Mouse (Mus musculus) layer of hippocampus, adult 11-12 months (tissue): ENCODE measurements around the gene Txnip.
"Not testable (repeated sequence)": the region's sequence is repeated elsewhere in the genome, so short reads cannot be mapped to it uniquely, and the experiment has no call there.

Source experiments
- DNase-seq: peaks from one replicate; pipeline ENCODE4 v3.0.0; 2022; ENCODE audit warnings: low spot score

The Txnip gene

DNA sequence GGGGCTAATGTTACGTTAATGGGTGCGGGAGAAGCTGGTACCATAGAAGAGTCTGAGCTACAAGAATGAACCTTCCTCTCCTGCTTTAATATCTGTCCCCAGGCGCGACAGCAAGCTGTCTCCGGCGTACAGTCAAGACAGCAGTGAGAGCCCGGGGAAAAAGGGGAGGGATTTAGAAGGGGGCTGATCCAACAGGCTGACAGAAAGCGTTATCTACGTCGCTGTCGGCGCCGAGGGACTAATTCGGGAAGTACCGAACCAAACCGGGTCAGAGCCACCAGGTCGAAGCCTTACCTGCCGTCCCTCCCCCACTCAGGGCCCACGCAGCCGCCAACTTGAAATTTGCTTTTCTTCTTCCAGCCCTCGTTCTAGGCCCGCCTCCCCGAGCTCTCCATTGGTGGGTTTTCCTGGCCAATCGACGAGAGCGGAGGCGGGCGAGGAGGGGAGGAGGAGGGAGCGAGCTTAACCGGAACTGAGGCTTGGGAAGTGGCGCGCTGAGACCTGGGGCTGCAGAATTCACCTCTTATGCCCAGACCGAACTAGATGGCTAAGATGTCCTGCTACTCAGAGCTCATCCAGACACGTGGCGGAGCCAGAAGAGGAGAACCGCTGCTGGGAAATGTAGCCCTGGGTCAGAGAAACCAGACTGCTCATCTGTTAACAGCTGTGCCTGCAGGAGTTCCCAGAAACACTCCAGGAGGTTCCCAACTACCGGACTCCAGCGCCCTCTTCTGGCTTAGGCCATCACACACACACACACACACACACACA, 36.2 kb downstream of the Txnip start, which contains the start of gene Polr3gl:
Gene Polr3gl, minus strand, starts transcription at position 392 of the 771 bp plus-strand sequence.
- peak; percentile 94 for DNase-seq

DNA sequence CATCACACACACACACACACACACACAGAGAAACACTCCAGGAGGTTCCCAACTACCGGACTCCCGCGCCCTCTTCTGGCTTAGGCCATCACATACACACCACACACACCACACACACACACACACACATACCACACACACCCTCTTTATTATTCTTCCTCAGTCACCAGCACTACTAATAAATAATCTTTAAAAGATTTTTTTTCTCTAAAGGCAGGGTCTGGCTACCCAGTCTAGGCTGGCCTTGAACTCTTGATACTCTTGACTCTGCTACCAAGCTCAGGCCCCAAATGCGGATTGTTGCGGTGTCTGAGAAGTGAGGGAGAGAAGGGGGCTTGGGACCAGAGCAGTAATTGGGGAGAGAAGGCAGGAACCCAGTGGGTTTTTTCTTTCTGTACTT, 37.1 kb downstream of the Txnip start:
- no peak for DNase-seq

DNA sequence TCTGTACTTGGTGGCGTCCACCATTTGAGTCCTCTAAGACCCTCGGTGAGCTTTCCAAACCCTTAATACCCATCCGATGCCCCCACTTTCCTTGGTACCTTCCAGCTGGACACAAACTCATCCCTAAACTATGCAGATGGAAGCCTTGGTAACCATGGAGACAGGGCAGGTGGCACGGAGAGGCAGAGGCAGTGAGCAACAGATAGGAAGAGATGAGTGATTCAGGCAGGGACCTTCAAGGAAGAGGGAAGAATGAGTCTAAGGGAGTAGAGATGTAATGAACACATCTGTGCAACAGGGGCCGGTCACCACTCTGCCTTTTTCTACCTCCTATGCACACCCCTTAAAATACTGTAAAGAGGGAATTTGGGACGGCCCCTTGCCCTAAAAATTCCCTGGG, 37.9 kb downstream of the Txnip start:
- DNase-seq, result no peak

DNA sequence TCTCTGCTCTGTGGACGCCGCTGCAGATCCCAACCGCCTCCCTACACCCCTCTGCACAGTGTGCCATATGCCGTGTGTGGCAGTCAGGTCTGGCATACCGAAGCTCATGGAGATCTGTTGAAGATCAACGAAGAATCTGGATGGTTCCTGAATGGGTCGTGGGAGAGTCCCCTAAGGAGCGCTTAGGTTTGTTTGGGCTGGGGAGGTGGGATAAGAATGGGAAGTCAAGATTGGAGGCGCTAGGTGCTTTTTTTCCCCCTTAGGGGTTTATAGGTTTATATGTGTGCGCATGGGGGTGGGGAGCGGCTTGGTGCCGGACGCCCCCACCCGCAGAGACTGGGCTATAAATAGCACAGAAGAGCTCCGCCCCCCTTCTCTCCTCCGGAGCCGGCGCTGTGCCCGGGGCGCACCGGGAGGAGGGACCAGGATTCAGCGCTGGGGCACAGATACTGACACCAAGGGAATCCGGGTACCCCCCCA, 38.5 kb downstream of the Txnip start, which contains the start of gene Ankrd34a:
Gene Ankrd34a, plus strand, starts transcription at position 409 of the 480 bp plus-strand sequence.
- DNase-seq, result peak; percentile 79

DNA sequence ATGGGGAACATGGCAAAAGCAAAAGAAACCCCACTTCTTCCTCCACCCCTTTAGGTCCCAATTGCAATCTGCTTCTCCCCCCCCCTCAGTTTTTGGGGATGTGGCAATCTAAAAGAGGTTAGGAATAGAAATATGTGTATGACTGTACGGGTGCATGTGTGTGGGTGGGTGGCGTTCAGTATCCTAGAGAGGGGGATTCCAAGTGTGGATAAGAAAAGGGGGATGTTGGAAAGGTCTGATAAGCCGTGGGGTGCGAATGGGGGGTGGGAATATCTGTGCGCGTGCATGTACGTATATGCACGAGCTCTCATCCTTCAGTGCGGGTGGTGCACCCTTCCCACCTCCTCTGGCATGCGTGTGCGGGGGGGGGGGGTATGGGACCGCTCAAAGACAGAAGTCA, 39.1 kb downstream of the Txnip start:
- no peak for DNase-seq

DNA sequence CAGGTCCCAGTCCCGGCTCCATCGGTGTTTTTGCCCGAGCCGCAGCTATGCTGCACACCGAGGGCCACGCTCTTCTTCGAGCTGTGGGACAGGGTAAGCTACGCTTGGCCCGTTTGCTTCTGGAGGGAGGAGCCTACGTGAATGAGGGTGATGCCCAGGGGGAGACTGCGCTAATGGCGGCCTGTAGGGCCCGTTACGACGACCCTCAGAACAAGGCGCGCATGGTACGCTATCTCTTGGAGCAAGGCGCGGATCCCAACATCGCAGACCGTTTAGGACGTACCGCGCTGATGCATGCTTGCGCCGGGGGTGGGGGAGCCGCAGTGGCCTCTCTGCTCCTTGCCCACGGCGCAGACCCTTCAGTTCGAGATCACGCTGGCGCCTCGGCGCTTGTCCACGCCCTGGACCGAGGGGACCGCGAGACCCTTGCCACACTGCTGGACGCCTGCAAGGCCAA, 39.7 kb downstream of the Txnip start:
- peak; percentile 57 for DNase-seq

DNA sequence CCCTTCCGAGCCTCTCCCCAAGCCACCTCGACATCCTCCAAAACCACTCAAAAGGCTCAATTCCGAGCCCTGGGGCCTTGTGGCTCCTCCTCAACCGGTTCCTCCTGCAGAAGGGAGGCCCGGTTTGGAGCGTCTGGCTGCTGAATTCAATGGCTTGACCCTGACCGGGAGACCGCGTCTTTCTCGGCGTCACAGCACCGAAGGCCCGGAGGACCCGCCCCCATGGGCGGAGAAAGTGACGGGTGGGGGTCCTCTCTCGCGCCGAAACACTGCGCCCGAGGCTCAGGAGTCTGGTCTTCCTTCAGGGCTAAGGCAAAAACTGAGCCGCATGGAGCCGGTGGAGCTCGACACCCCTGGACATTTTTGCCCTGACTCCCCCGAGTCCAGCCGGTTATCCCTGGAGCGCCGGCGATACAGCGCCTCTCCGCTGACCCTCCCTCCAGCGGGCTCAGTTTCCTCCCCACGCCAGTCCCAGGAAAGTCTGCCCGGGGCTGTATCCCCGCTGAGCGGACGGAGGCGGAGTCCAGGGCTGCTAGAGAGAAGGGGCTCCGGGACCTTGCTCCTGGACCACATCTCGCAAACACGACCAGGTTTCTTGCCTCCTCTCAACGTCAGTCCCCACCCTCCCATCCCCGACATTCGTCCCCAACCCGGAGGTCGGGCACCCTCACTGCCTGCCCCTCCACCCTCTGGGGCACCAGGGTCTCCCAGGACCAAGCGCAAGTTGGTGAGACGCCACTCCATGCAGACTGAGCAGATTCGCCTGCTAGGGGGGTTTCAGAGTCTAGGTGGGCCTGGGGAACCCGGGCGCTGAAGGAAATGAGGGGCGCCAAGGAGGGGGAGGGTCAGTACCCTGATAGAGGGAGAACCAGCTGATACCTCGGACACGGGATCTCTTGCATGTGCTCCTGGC, 40.7 kb downstream of the Txnip start:
- DNase-seq, result peak; percentile 59

DNA sequence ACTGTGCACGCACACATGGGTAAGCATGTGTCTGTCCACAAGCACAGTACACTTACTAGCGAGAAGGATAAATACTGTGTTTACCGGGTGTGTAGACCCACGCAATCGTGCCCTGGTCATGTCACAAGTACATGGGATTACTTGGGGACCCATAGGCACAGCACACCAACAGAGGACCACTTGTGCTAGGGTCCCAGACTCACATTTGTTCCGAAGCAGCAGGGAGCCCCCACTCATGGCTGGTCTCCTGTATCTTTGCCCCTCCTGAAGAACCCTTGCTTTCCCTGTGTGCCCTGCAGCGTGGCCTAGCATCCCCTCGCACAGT, 41.3 kb downstream of the Txnip start:
- no peak for DNase-seq

DNA sequence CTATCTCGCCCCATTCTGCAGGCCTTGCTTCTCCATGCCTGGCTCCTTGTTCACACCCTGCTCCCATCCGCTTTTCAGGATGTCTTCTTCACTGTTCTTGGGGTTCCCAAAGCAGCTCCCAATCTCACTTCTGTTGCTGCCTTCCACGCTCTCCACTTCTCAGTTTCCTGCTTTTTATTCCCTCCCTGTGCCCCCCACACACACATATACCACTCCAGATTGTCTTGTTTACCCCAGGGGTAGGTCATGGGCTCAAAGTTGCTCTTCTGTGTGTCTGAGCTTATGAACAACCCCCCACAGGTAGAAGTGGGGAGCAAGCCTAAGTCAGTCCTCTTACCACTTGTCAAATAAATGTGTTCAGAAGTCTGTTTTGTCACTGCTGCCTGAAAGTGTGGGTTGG, 41.7 kb downstream of the Txnip start:
- no peak for DNase-seq

DNA sequence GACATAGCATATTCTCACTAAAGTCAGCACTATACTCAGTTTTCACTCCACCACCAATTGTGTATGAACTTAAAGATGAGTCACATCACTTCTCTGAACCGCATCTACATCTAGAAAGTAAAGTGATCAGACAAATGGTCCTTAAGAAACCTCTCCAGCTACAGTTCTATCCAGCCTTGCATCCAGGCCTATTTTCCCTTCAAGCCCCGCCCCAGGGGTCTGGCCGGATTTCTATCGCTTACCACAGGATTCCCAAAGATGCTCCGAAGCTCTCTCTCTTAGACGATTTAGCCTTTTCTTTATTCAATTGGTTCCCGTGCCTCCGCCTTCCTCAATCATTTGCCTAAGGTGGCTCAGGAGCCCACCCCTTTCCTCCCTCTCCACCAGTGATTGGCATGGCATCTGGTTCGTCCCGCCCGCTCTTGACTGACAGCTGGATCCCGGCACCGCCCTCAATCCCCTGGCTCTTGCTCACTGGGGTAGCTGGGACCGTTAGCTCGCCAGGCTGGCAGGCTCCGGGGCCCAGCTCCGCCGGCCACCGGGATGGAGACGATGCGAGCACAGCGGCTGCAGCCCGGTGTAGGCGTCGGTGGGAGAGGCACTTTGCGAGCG, 43.0 kb downstream of the Txnip start, which contains the start of gene Lix1l:
Gene Lix1l, plus strand, starts transcription at position 511 of the 612 bp plus-strand sequence.
- peak; percentile 95 for DNase-seq

DNA sequence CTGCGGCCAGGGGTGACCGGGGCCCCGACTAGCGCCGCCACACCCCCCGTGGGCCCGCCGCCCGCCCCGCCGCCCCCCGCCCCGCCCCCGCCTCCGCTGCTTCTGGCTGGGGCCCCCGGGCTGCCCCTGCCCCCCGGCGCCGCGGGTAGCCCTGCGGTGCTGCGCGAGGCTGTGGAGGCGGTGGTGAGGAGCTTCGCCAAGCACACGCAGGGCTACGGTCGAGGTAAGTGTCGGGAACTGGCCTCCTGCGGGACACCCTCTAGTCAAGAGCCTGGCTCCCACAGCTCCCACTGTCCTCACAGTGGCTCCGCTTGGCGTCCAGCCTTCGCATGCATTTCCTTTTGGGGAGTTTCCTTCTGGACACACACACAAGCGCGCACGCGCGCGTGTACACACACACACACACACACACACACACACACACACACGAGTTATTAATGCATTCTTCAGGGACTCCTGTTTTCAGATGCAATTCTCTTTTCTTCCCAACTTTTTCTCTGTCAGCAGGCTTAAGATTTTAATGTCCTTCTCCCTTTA, 43.6 kb downstream of the Txnip start:
- DNase-seq, result peak; percentile 62

DNA sequence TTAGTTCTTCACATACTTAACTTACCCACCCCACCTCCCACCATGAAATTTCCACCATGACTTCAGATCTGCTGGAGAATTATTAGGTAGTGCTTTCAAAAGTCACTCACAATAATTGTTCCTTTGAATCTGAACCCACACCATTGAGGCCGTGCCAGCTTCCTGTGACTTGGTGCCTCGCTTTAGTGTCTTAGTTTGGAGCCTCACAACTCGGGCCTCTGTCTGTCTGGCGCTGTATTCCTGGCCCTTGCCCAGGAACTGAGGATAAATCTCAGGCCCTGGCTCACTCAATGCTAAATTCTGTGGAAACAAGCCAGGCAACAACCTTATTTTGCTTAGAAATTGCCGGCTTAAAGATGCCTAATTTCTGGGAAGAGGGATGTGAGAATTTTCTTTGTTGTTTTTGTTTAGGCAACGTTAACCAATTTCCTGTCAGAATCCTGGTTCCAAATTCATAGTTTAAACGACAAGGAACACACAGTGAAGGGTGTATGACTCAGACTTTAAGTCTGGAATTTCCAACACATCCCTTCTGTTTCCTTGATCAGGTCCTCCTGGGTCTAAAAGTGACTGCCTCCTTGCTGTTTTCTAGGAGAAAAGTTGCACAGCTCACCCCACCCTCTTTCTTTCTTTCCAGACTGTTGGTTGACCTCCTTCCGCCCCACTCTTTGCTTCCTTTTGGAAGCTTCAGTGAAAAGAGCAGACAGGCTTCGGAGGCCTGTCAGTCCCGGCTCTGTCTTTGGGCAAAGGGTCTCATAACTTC, 44.4 kb downstream of the Txnip start:
- DNase-seq, result no peak

DNA sequence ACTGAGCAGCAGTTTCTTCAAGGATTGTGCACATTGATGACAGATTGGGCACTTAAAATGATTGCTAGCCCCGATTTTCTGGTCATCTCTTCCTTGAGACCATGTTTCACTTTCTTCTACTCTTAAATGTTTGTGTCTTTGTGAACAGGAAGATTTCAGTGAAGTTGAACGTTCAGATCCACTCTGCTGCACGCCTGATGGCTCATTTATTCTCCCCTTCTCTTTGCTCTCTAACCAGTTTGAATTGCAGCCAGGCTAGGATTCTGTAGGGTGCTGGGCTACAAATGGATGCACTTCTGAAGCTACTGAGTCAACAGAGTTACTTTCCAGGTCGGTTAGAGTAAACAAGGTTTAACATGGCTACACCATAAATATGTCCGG, 44.9 kb downstream of the Txnip start:
- DNase-seq, result no peak

DNA sequence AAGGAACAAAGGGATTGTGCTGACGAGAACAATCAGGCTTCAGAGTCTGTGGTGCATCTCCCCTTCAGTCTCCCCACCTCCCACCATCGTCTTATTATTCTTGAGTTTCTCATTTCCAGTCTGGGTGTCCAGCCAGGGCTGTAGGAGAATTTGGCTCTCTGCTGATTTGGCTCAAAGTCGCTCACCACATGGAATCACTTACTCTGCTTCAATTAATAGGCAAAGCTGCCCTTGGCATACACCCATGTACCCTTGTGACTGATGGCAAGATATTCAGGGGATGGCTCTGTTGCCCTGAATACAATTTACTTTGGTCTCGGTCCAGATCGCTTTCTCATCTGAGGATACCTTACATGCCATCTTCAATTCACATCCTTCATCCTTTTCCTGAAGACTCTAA, 45.6 kb downstream of the Txnip start:
- peak; percentile 28 for DNase-seq

DNA sequence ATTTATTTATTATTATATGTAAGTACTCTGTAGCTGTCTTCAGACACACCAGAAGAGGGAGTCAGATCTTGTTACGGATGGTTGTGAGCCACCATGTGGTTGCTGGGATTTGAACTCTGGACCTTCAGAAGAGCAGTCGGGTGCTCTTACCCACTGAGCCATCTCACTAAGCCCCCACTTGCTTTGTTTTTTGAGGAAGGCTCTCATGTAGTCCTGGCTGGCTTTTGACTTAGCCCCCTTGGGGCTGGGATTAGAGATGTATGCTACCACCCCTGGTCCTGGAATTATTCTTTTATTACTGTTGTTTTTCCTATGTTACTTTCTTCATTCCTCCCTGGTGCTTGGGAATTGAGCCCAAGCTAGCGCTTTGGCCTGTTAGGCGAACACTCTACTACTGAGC, 48.2 kb downstream of the Txnip start:
- not testable (repeated sequence) for DNase-seq

DNA sequence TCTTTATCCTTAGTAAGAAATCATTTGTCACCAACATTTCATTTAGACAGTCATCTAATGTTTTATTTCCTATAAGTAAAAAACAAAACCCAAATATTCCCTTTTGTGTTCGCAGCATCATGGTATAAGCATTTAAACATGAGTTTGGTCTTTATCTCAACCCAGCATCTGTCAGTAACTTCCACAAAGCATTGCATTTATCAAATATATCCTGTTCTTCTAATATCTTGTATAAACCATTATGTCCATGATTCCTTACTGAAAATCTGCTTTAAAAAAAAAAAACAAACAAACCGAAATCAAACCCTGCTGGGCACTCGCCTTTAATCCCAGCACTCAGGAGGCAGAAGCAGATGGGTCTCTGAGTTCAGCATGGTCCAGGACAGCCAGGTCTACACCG, 48.9 kb downstream of the Txnip start:
- no peak for DNase-seq
